Mouse (Mus musculus) midbrain, embryonic 15.5 days (tissue): ENCODE data around the gene Tpp1. TPM values are rescaled to one million over a fixed set of nuclear protein-coding genes. Genes with fewer than 3 reads are reported as not detected.

ENCODE experiments used
- ATAC-seq: fragments of 200-750 bp; cut with Nextera tagmentation; replicated peaks from 2 replicates; pipeline ENCODE4 v1.8.0; 2017; ENCODE audit warnings: moderate TSS enrichment
- H3K27ac ChIP-seq: fragments of 300-500 bp; sonication (generic); 2 replicates; pipeline ENCODE4 v1.5.1; 2015; ENCODE audit warnings: mild to moderate bottlenecking, inconsistent platforms
- H3K27me3 ChIP-seq: fragments of 300-500 bp; sonication (generic); replicated peaks from 2 replicates; pipeline ENCODE4 v1.6.1; 2015; ENCODE audit warnings: inconsistent platforms
- H3K36me3 ChIP-seq: fragments of 300-500 bp; sonication (generic); replicated peaks from 2 replicates; pipeline ENCODE4 v1.6.1; 2015; ENCODE audit warnings: inconsistent platforms
- H3K4me1 ChIP-seq: fragments of 300-500 bp; sonication (generic); 2 replicates; pipeline ENCODE4 v1.6.1; 2015; ENCODE audit warnings: inconsistent platforms
- H3K4me2 ChIP-seq: fragments of 300-500 bp; sonication (generic); 2 replicates; pipeline ENCODE4 v1.6.1; 2015; ENCODE audit warnings: inconsistent platforms, mild to moderate bottlenecking, moderate library complexity
- H3K4me3 ChIP-seq: fragments of 300-500 bp; sonication (generic); 2 replicates; pipeline ENCODE4 v1.5.1; 2015; ENCODE audit warnings: mild to moderate bottlenecking, inconsistent platforms
- H3K9ac ChIP-seq: fragments of 300-500 bp; sonication (generic); 2 replicates; pipeline ENCODE4 v1.6.1; 2015; ENCODE audit warnings: mild to moderate bottlenecking, inconsistent platforms
- H3K9me3 ChIP-seq: fragments of 300-500 bp; sonication (generic); 2 replicates; pipeline ENCODE4 v1.6.1; 2016; ENCODE audit warnings: inconsistent platforms
- WGBS: fragments of 180-500 bp; shearing (Covaris S2); methylation state at CpG from one replicate; pipeline ENCODE4 v1.1.7; 2015; ENCODE audit warnings: mixed read lengths; 5-methylcytosine and 5-hydroxymethylcytosine counted together
- polyA plus RNA-seq: library from polyadenylated mRNA; unstranded; fragments of >200 nt; fragmentation: Nextera tagmentation; extraction: Ambion mirVana; gene quantifications from 2 replicates; pipeline ENCODE4 v1.2.1, GENCODE M21; 2015

Gene Tpp1
- polyA plus RNA-seq, 1 experiment from 2014 or later = 38.7 TPM

GRCm38 (mm10) chr7:105777797-105778552 lies 25.9 kb upstream of the Tpp1 start:
- Histone ChIP-seq H3K27me3 (no peaks in the 10 kb centered on the region), H3K4me1 (peaks cover 69% of the 10 kb centered on the region), H3K9me3 (no peaks in the 10 kb centered on the region), H3K4me2 (peak overlapping the region; percentile 9), H3K27ac (peak overlapping the region; percentile 59; the same call in 1 of the 2 replicates), H3K36me3 (peaks cover 29% of the 10 kb centered on the region), H3K4me3 (no peak overlapping the region), H3K9ac (peak overlapping the region; percentile 25; the same call in 1 of the 2 replicates)
- ATAC-seq = peak; percentile 12
- 66% methylated on average over 13 of the region's 13 CpGs for WGBS

- Histone ChIP-seq H3K9ac (no peak overlapping the region), H3K4me3 (no peak overlapping the region), H3K36me3 (peaks cover 30% of the 10 kb centered on the region), H3K27me3 (no peaks in the 10 kb centered on the region), H3K4me2 (0 out of 2 replicates have a peak overlapping the region, but pooled peaks have one; percentile 9), H3K27ac (no peak overlapping the region), H3K9me3 (no peaks in the 10 kb centered on the region), H3K4me1 (peaks cover 62% of the 10 kb centered on the region)
- no peak for ATAC-seq
- 100% methylated on average over 1 of the region's 1 CpGs for WGBS
Observed at GRCm38 (mm10) chr7:105777316-105777715, 25.3 kb upstream of the Tpp1 start.

GRCm38 (mm10) chr7:105776026-105776425 lies 24.0 kb upstream of the Tpp1 start:
- peaks cover 66% of the 10 kb centered on the region for H3K4me1 ChIP-seq
- WGBS = 86% methylated on average over 2 of the region's 2 CpGs
- H3K4me2 ChIP-seq = no peak overlapping the region
- H3K9me3 ChIP-seq = no peaks in the 10 kb centered on the region
- no peak overlapping the region for H3K27ac ChIP-seq
- peaks cover 34% of the 10 kb centered on the region for H3K36me3 ChIP-seq
- no peak for ATAC-seq
- no peak overlapping the region for H3K4me3 ChIP-seq
- no peak overlapping the region for H3K9ac ChIP-seq
- no peaks in the 10 kb centered on the region for H3K27me3 ChIP-seq

- no peak overlapping the region for H3K4me2 ChIP-seq
- H3K4me1 ChIP-seq = peaks cover 78% of the 10 kb centered on the region
- H3K9me3 ChIP-seq = no peaks in the 10 kb centered on the region
- no peak for ATAC-seq
- H3K4me3 ChIP-seq = no peak overlapping the region
- H3K36me3 ChIP-seq = peaks cover 33% of the 10 kb centered on the region
- no peak overlapping the region for H3K9ac ChIP-seq
- 27% methylated on average over 8 of the region's 8 CpGs for WGBS
- H3K27ac ChIP-seq = no peak overlapping the region
- no peaks in the 10 kb centered on the region for H3K27me3 ChIP-seq
Observed at GRCm38 (mm10) chr7:105774661-105775060, 22.6 kb upstream of the Tpp1 start.

GRCm38 (mm10) chr7:105773041-105773440 lies 21.0 kb upstream of the Tpp1 start:
- no peak for ATAC-seq
- Histone ChIP-seq H3K9me3 (no peaks in the 10 kb centered on the region), H3K27ac (no peak overlapping the region), H3K4me3 (no peak overlapping the region), H3K36me3 (peaks cover 35% of the 10 kb centered on the region), H3K9ac (no peak overlapping the region), H3K4me2 (no peak overlapping the region), H3K4me1 (peaks cover 79% of the 10 kb centered on the region), H3K27me3 (no peaks in the 10 kb centered on the region)
- WGBS = 65% methylated on average over 5 of the region's 5 CpGs

GRCm38 (mm10) chr7:105772331-105772730 lies 20.3 kb upstream of the Tpp1 start:
- peaks cover 79% of the 10 kb centered on the region for H3K4me1 ChIP-seq
- H3K4me3 ChIP-seq = no peak overlapping the region
- H3K9me3 ChIP-seq = no peaks in the 10 kb centered on the region
- peaks cover 39% of the 10 kb centered on the region for H3K36me3 ChIP-seq
- H3K4me2 ChIP-seq = no peak overlapping the region
- no peak overlapping the region for H3K27ac ChIP-seq
- ATAC-seq = no peak
- no peaks in the 10 kb centered on the region for H3K27me3 ChIP-seq
- WGBS = 95% methylated on average over 15 of the region's 15 CpGs
- no peak overlapping the region for H3K9ac ChIP-seq

- WGBS = 84% methylated on average over 3 of the region's 3 CpGs
- ATAC-seq = no peak
- H3K27ac ChIP-seq = no peak overlapping the region
- H3K4me2 ChIP-seq = no peak overlapping the region
- H3K9ac ChIP-seq = no peak overlapping the region
- peaks cover 47% of the 10 kb centered on the region for H3K36me3 ChIP-seq
- H3K27me3 ChIP-seq = no peaks in the 10 kb centered on the region
- H3K4me3 ChIP-seq = no peak overlapping the region
- H3K4me1 ChIP-seq = peaks cover 58% of the 10 kb centered on the region
- no peaks in the 10 kb centered on the region for H3K9me3 ChIP-seq
Observed at GRCm38 (mm10) chr7:105769959-105770358, 17.9 kb upstream of the Tpp1 start.

GRCm38 (mm10) chr7:105767729-105768165 lies 15.7 kb upstream of the Tpp1 start:
- no peak overlapping the region for H3K9ac ChIP-seq
- no peak for ATAC-seq
- H3K27ac ChIP-seq = peak overlapping the region; percentile 32
- H3K4me2 ChIP-seq = no peak overlapping the region
- H3K4me3 ChIP-seq = no peak overlapping the region
- H3K27me3 ChIP-seq = no peaks in the 10 kb centered on the region
- peaks cover 43% of the 10 kb centered on the region for H3K4me1 ChIP-seq
- no peaks in the 10 kb centered on the region for H3K9me3 ChIP-seq
- WGBS = 8% methylated on average over 6 of the region's 6 CpGs
- H3K36me3 ChIP-seq = peaks cover 64% of the 10 kb centered on the region

GRCm38 (mm10) chr7:105764331-105764730 lies 12.3 kb upstream of the Tpp1 start:
- ATAC-seq = no peak
- WGBS = 91% methylated on average over 11 of the region's 11 CpGs
- Histone ChIP-seq H3K4me1 (peaks cover 22% of the 10 kb centered on the region), H3K36me3 (peaks cover 58% of the 10 kb centered on the region), H3K27me3 (no peaks in the 10 kb centered on the region), H3K9me3 (no peaks in the 10 kb centered on the region), H3K9ac (no peak overlapping the region), H3K4me2 (no peak overlapping the region), H3K4me3 (no peak overlapping the region), H3K27ac (no peak overlapping the region)

- H3K9me3 ChIP-seq = no peaks in the 10 kb centered on the region
- WGBS = 28% methylated on average over 55 of the region's 55 CpGs
- no peaks in the 10 kb centered on the region for H3K27me3 ChIP-seq
- H3K4me1 ChIP-seq = peaks cover 5% of the 10 kb centered on the region
- H3K27ac ChIP-seq = no peak overlapping the region
- no peak overlapping the region for H3K9ac ChIP-seq
- ATAC-seq = peak; percentile 21; the same call in 1 of the 2 replicates
- H3K36me3 ChIP-seq = peaks cover 68% of the 10 kb centered on the region
- H3K4me2 ChIP-seq = no peak overlapping the region
- no peak overlapping the region for H3K4me3 ChIP-seq
Observed at GRCm38 (mm10) chr7:105762517-105763270, 10.7 kb upstream of the Tpp1 start.

GRCm38 (mm10) chr7:105761813-105762484 lies 9.9 kb upstream of the Tpp1 start:
- peaks cover 75% of the 10 kb centered on the region for H3K36me3 ChIP-seq
- H3K9ac ChIP-seq = no peak overlapping the region
- no peaks in the 10 kb centered on the region for H3K27me3 ChIP-seq
- no peak overlapping the region for H3K4me2 ChIP-seq
- H3K4me3 ChIP-seq = no peak overlapping the region
- H3K9me3 ChIP-seq = no peaks in the 10 kb centered on the region
- ATAC-seq = peak; percentile 15; the same call in 1 of the 2 replicates
- 25% methylated on average over 51 of the region's 51 CpGs for WGBS
- no peak overlapping the region for H3K27ac ChIP-seq
- H3K4me1 ChIP-seq = no peaks in the 10 kb centered on the region

GRCm38 (mm10) chr7:105753281-105753680 lies 1.2 kb upstream of the Tpp1 start:
- Histone ChIP-seq H3K27ac (no peak overlapping the region), H3K36me3 (peaks cover 63% of the 10 kb centered on the region), H3K4me3 (no peak overlapping the region), H3K9ac (no peak overlapping the region), H3K4me2 (no peak overlapping the region), H3K4me1 (peaks cover 17% of the 10 kb centered on the region), H3K9me3 (no peaks in the 10 kb centered on the region), H3K27me3 (no peaks in the 10 kb centered on the region)
- WGBS = 91% methylated on average over 10 of the region's 10 CpGs
- ATAC-seq = 0 out of 2 replicates have a peak, but pooled peaks have one; percentile 1
